Mouse (Mus musculus): ENCODE data around the gene Coa3.
"Not testable (repeated sequence)": the region's sequence is repeated elsewhere in the genome, so short reads cannot be mapped to it uniquely, and the experiment has no call there.

The Coa3 gene

GRCm38 (mm10) chr11:101278223-101279192 is at the start of gene Coa3, which contains the start of gene Cntd1:
Gene Coa3 (minus strand): TSS chr11:101279114.
Gene Cntd1 (plus strand): TSS chr11:101279012.
- DNase-seq: peak; percentile 92

GRCm38 (mm10) chr11:101327311-101327710 is 48.4 kb upstream of the Coa3 start:
- DNase-seq: no peak

GRCm38 (mm10) chr11:101326147-101326546 is 47.2 kb upstream of the Coa3 start:
- no peak for DNase-seq

GRCm38 (mm10) chr11:101325201-101325600 is 46.3 kb upstream of the Coa3 start:
- not testable (repeated sequence) for DNase-seq

- DNase-seq: no peak
These were observed 45.8 kb upstream of the Coa3 start, which contains the start of gene Aoc2 for GRCm38 (mm10) chr11:101324763-101325162. Gene Aoc2 (plus strand): TSS chr11:101325063.

GRCm38 (mm10) chr11:101323609-101324008 is 44.7 kb upstream of the Coa3 start:
- DNase-seq: peak; percentile 88

GRCm38 (mm10) chr11:101316501-101316917 is 37.6 kb upstream of the Coa3 start:
- DNase-seq: peak; percentile 24

GRCm38 (mm10) chr11:101315665-101316500 is 37.0 kb upstream of the Coa3 start, which contains the start of gene Psme3:
Gene Psme3 (plus strand): TSS chr11:101316213.
- DNase-seq: peak; percentile 94

GRCm38 (mm10) chr11:101315082-101315650 is 36.3 kb upstream of the Coa3 start:
- no peak for DNase-seq

- DNase-seq: no peak
These were observed 35.7 kb upstream of the Coa3 start for GRCm38 (mm10) chr11:101314567-101314966.

- DNase-seq: no peak
These were observed 33.2 kb upstream of the Coa3 start for GRCm38 (mm10) chr11:101312150-101312549.

GRCm38 (mm10) chr11:101311083-101311482 is 32.2 kb upstream of the Coa3 start:
- DNase-seq: no peak

- DNase-seq: no peak
These were observed 28.8 kb upstream of the Coa3 start for GRCm38 (mm10) chr11:101307744-101308143.

GRCm38 (mm10) chr11:101302004-101302798 is 23.3 kb upstream of the Coa3 start, which contains the start of gene Becn1:
Gene Becn1 (minus strand): TSS chr11:101302286.
- peak; percentile 97 for DNase-seq

GRCm38 (mm10) chr11:101301299-101302003 is 22.5 kb upstream of the Coa3 start:
- DNase-seq: no peak

- no peak for DNase-seq
These were observed 22.0 kb upstream of the Coa3 start for GRCm38 (mm10) chr11:101300881-101301280.

- DNase-seq: no peak
These were observed 16.3 kb upstream of the Coa3 start for GRCm38 (mm10) chr11:101295191-101295590.

GRCm38 (mm10) chr11:101291231-101291630 is 12.3 kb upstream of the Coa3 start:
- no peak for DNase-seq

GRCm38 (mm10) chr11:101287306-101287705 is 8.4 kb upstream of the Coa3 start:
- DNase-seq: no peak

GRCm38 (mm10) chr11:101283805-101284204 is 4.9 kb upstream of the Coa3 start:
- peak; percentile 85 for DNase-seq

GRCm38 (mm10) chr11:101282896-101283295 is 4.0 kb upstream of the Coa3 start:
- no peak for DNase-seq
